Mouse (Mus musculus) testis, postnatal 14 days (tissue): ENCODE data around the gene 1810062G17Rik.

Source experiments
- DNase-seq: peaks from one replicate; pipeline ENCODE4 v3.0.0; 2021; ENCODE audit warnings: low spot score

1810062G17Rik gene

GRCm38 (mm10) chr3:36476261-36477155 lies 771 bp downstream of the 1810062G17Rik start:
- no peak for DNase-seq

GRCm38 (mm10) chr3:36478776-36479175 lies 3.0 kb downstream of the 1810062G17Rik start:
- no peak for DNase-seq

- DNase-seq, result no peak
Measured at GRCm38 (mm10) chr3:36480486-36480885, 4.7 kb downstream of the 1810062G17Rik start.

GRCm38 (mm10) chr3:36481776-36482193 lies 6.0 kb downstream of the 1810062G17Rik start:
- peak; percentile 38 for DNase-seq

GRCm38 (mm10) chr3:36482940-36483339 lies 7.2 kb downstream of the 1810062G17Rik start:
- DNase-seq, result no peak

GRCm38 (mm10) chr3:36484292-36484691 lies 8.6 kb downstream of the 1810062G17Rik start:
- DNase-seq, result no peak

- no peak for DNase-seq
Measured at GRCm38 (mm10) chr3:36486176-36486575, 10.4 kb downstream of the 1810062G17Rik start.

GRCm38 (mm10) chr3:36486881-36487280 lies 11.1 kb downstream of the 1810062G17Rik start:
- DNase-seq, result no peak

GRCm38 (mm10) chr3:36488367-36488766 lies 12.6 kb downstream of the 1810062G17Rik start:
- DNase-seq, result no peak

GRCm38 (mm10) chr3:36488899-36489589 lies 13.3 kb downstream of the 1810062G17Rik start:
- DNase-seq, result no peak

GRCm38 (mm10) chr3:36489590-36489910 lies 13.8 kb downstream of the 1810062G17Rik start:
- no peak for DNase-seq

GRCm38 (mm10) chr3:36491535-36491934 lies 15.8 kb downstream of the 1810062G17Rik start:
- no peak for DNase-seq

GRCm38 (mm10) chr3:36492716-36493391 lies 17.1 kb downstream of the 1810062G17Rik start:
- DNase-seq, result no peak

GRCm38 (mm10) chr3:36493641-36494283 lies 18.0 kb downstream of the 1810062G17Rik start:
- DNase-seq, result no peak

- DNase-seq, result no peak
Measured at GRCm38 (mm10) chr3:36494613-36495012, 18.9 kb downstream of the 1810062G17Rik start.

- peak; percentile 73 for DNase-seq
Measured at GRCm38 (mm10) chr3:36495436-36495835, 19.7 kb downstream of the 1810062G17Rik start.

- DNase-seq, result peak; percentile 49
Measured at GRCm38 (mm10) chr3:36496273-36496672, 20.5 kb downstream of the 1810062G17Rik start.

- DNase-seq, result peak; percentile 47
Measured at GRCm38 (mm10) chr3:36496746-36497145, 21.0 kb downstream of the 1810062G17Rik start.

- no peak for DNase-seq
Measured at GRCm38 (mm10) chr3:36498224-36498623, 22.5 kb downstream of the 1810062G17Rik start.

- DNase-seq, result no peak
Measured at GRCm38 (mm10) chr3:36499418-36499817, 23.7 kb downstream of the 1810062G17Rik start.

- DNase-seq, result no peak
Measured at GRCm38 (mm10) chr3:36500976-36501375, 25.2 kb downstream of the 1810062G17Rik start.

GRCm38 (mm10) chr3:36501546-36501945 lies 25.8 kb downstream of the 1810062G17Rik start:
- DNase-seq, result no peak
